Comparison of ENCODE assay signal across 9 mouse cellular contexts in genomic region chr1:20940151-20940550, GRCm38 (mm10). TPM values are rescaled to one million over a fixed set of nuclear protein-coding genes. Genes with fewer than 3 reads are reported as not detected.
DNase-seq lines count a peak whose midpoint lies in the region; ATAC-seq and TF ChIP-seq lines count a peak whose summit lies in the region.
"Had no signal": no experiment of that assay in that cellular context is flagged by ENCODE, and none has a peak within 500 bp of the region (broad histone marks: within the 10 kb centered on the region; RNA-seq: fewer than 3 reads in every experiment).

No protein-coding gene starts in this region.

- 72% methylated on average over 16 of the region's 16 CpGs for WGBS in forebrain, embryonic 15.5 days
- WGBS in forebrain, postnatal 0 days, result 66% methylated on average over 16 of the region's 16 CpGs
- 45% methylated on average over 16 of the region's 16 CpGs for WGBS in liver, embryonic 11.5 days
- WGBS in stomach, embryonic 14.5 days, result 50% methylated on average over 16 of the region's 16 CpGs

- peak; percentile 51; the same call in 1 of the 2 replicates for ATAC-seq in forebrain, embryonic 15.5 days (replicated peaks)
- ATAC-seq in forebrain, postnatal 0 days, result no peak
- ATAC-seq in liver, embryonic 11.5 days (replicated peaks; ENCODE audit: low FRiP score), result no peak; the same call in 1 of the 2 replicates
- ATAC-seq in stomach, embryonic 14.5 days (ENCODE audit: insufficient number of reproducible peaks, insufficient read depth, low FRiP score, low read depth), result peak; percentile 80; the same call in 1 of the 2 replicates

- H3K36me3 ChIP-seq in forebrain, embryonic 15.5 days, result 0 out of 2 replicates have a peak, but pooled peaks cover 2% of the 10 kb centered on the region
- peaks cover 5% of the 10 kb centered on the region for H3K36me3 ChIP-seq in forebrain, postnatal 0 days (ENCODE audit: insufficient read depth)
- H3K36me3 ChIP-seq in liver, embryonic 11.5 days (ENCODE audit: control insufficient read depth, insufficient read depth, low read length), result no peaks in the 10 kb centered on the region
- H3K36me3 ChIP-seq in stomach, embryonic 14.5 days (ENCODE audit: control insufficient read depth, insufficient read depth, low read length), result no peaks in the 10 kb centered on the region

- no peaks in the 10 kb centered on the region for H3K27me3 ChIP-seq in forebrain, embryonic 15.5 days
- H3K27me3 ChIP-seq in forebrain, postnatal 0 days (ENCODE audit: insufficient read depth, low read length), result no peaks in the 10 kb centered on the region
- no peaks in the 10 kb centered on the region for H3K27me3 ChIP-seq in liver, embryonic 11.5 days (replicated peaks; ENCODE audit: control insufficient read depth, insufficient read depth, low read length)
- no peaks in the 10 kb centered on the region for H3K27me3 ChIP-seq in stomach, embryonic 14.5 days (ENCODE audit: control insufficient read depth, insufficient read depth, low read length)
- H3K27me3 ChIP-seq: megakaryocyte, embryonic 14.5 days had no signal

- intact Hi-C loops in heart, postnatal 10 days (cut with DNase I), result loop anchor here (2.0 kb wide), 1 partner anchor 279 kb away; the partner anchor contains the start of gene Tmem14a

- no peak overlapping the region for H3K4me3 ChIP-seq in forebrain, embryonic 15.5 days
- no peak overlapping the region for H3K4me3 ChIP-seq in forebrain, postnatal 0 days (ENCODE audit: low read depth, low read length)
- H3K4me3 ChIP-seq in liver, embryonic 11.5 days (ENCODE audit: low read depth, low read length), result no peak overlapping the region
- no peak overlapping the region for H3K4me3 ChIP-seq in stomach, embryonic 14.5 days (ENCODE audit: low read depth, low read length)
- H3K4me3 ChIP-seq: megakaryocyte, embryonic 14.5 days had no signal

- no peak overlapping the region for H3K4me2 ChIP-seq in forebrain, embryonic 15.5 days (replicated peaks)
- H3K4me2 ChIP-seq in forebrain, postnatal 0 days (ENCODE audit: low read depth), result no peak overlapping the region
- peak overlapping the region; percentile 28 for H3K4me2 ChIP-seq in liver, embryonic 11.5 days
- H3K4me2 ChIP-seq in stomach, embryonic 14.5 days (replicated peaks; ENCODE audit: low read depth, low read length), result 0 out of 2 replicates have a peak overlapping the region, but pooled peaks have one; percentile 7

- H3K9me3 ChIP-seq in forebrain, embryonic 15.5 days, result no peaks in the 10 kb centered on the region
- H3K9me3 ChIP-seq in forebrain, postnatal 0 days (ENCODE audit: low read length), result no peaks in the 10 kb centered on the region
- H3K9me3 ChIP-seq in liver, embryonic 11.5 days (ENCODE audit: control insufficient read depth, low read length), result no peaks in the 10 kb centered on the region
- no peaks in the 10 kb centered on the region for H3K9me3 ChIP-seq in stomach, embryonic 14.5 days (ENCODE audit: control insufficient read depth, low read depth, low read length)

- H3K9ac ChIP-seq in forebrain, embryonic 15.5 days (replicated peaks), result no peak overlapping the region
- H3K9ac ChIP-seq in forebrain, postnatal 0 days, result no peak overlapping the region
- no peak overlapping the region for H3K9ac ChIP-seq in liver, embryonic 11.5 days (ENCODE audit: low read depth, low read length)
- no peak overlapping the region for H3K9ac ChIP-seq in stomach, embryonic 14.5 days (replicated peaks; ENCODE audit: low read depth, low read length)

- TF ChIP-seq CTCF in forebrain, postnatal 0 days (IDR thresholded peaks at IDR 0.05; ENCODE audit: low read depth), result no peak

- H3K4me1 ChIP-seq in forebrain, embryonic 15.5 days, result no peaks in the 10 kb centered on the region
- 0 out of 2 replicates have a peak, but pooled peaks cover 6% of the 10 kb centered on the region for H3K4me1 ChIP-seq in forebrain, postnatal 0 days (ENCODE audit: insufficient read depth)
- no peaks in the 10 kb centered on the region for H3K4me1 ChIP-seq in liver, embryonic 11.5 days (replicated peaks; ENCODE audit: control insufficient read depth, insufficient read depth, low read length)
- no peaks in the 10 kb centered on the region for H3K4me1 ChIP-seq in stomach, embryonic 14.5 days (ENCODE audit: control insufficient read depth, insufficient read depth, low read length)

- no peak for DNase-seq in forebrain, postnatal 0 days
- DNase-seq in ZHBTc4 (ENCODE audit: low read depth, low spot score), result peak; percentile 49
- DNase-seq in heart, postnatal 10 days, result peak; percentile 56 to 60
- no peak for DNase-seq in liver, embryonic 11.5 days (ENCODE audit: low spot score)
- no peak for DNase-seq in right cerebral cortex, postnatal 36 days (ENCODE audit: low spot score in 2 of 2)
- DNase-seq in c-Kit-positive CD71-positive TER-119-positive erythroid progenitor cells, embryonic 14.5 days (ENCODE audit: low spot score), result no peak

- no peak overlapping the region for H3K27ac ChIP-seq in forebrain, embryonic 15.5 days (replicated peaks)
- no peak overlapping the region for H3K27ac ChIP-seq in forebrain, postnatal 0 days (ENCODE audit: low read depth, low read length)
- no peak overlapping the region for H3K27ac ChIP-seq in liver, embryonic 11.5 days (ENCODE audit: low read depth, low read length)
- H3K27ac ChIP-seq in stomach, embryonic 14.5 days (ENCODE audit: low read length), result no peak overlapping the region

RNA-seq across cellular contexts. Expression of gene Efhc1, which starts 11.3 kb away (rescaled TPM):
- 1.3 and 2.0 TPM in 2 replicates for polyA plus RNA-seq in forebrain, embryonic 15.5 days (2015; fragmentation: Nextera tagmentation; extraction: Ambion mirVana)
- total RNA-seq in forebrain, postnatal 0 days (2014; rRNA removed), result 3.0 and 7.6 TPM in 2 replicates
- 2.2 and 3.1 TPM in 2 replicates for polyA plus RNA-seq in forebrain, postnatal 0 days (2015; fragmentation: Nextera tagmentation; extraction: Ambion mirVana)
- 1 to 10 TPM; 1.0 to 1.2 TPM for total RNA-seq in heart, postnatal 10 days (2021)
- 0.58 and 1.2 TPM in 2 replicates for polyA plus RNA-seq in liver, embryonic 11.5 days (2014; fragmentation: Nextera tagmentation; extraction: Ambion mirVana)
- polyA plus RNA-seq in stomach, embryonic 14.5 days (2014; fragmentation: Nextera tagmentation; extraction: Ambion mirVana), result 3.4 and 3.6 TPM in 2 replicates

RNA-seq across cellular contexts. Expression of gene Paqr8, which starts 49.7 kb away (rescaled TPM):
- 22.5 and 23.1 TPM in 2 replicates for polyA plus RNA-seq in forebrain, embryonic 15.5 days (2015; fragmentation: Nextera tagmentation; extraction: Ambion mirVana)
- total RNA-seq in forebrain, postnatal 0 days (2014; rRNA removed), result 45.5 and 55.9 TPM in 2 replicates
- polyA plus RNA-seq in forebrain, postnatal 0 days (2015; fragmentation: Nextera tagmentation; extraction: Ambion mirVana), result 14.9 and 25.8 TPM in 2 replicates
- 1 to 10 TPM; 2.6 to 2.9 TPM for total RNA-seq in heart, postnatal 10 days (2021)
- 1.4 and 1.9 TPM in 2 replicates for polyA plus RNA-seq in liver, embryonic 11.5 days (2014; fragmentation: Nextera tagmentation; extraction: Ambion mirVana)
- 14.7 and 16.9 TPM in 2 replicates for polyA plus RNA-seq in stomach, embryonic 14.5 days (2014; fragmentation: Nextera tagmentation; extraction: Ambion mirVana)

Comparison
In these comparisons a context has a peak if more than half of its experiments do, and no peak if none do; other contexts are left out.
1. ATAC-seq: peak in forebrain, embryonic 15.5 days (single experiment) and stomach, embryonic 14.5 days (single experiment); none in forebrain, postnatal 0 days (single experiment) and liver, embryonic 11.5 days (single experiment).
2. H3K4me2 ChIP-seq: peak in liver, embryonic 11.5 days (single experiment) and stomach, embryonic 14.5 days (single experiment); none in forebrain, embryonic 15.5 days (single experiment) and forebrain, postnatal 0 days (single experiment).
3. DNase-seq: peak in ZHBTc4 (single experiment) and heart, postnatal 10 days (2 of 2); none in forebrain, postnatal 0 days (single experiment), liver, embryonic 11.5 days (single experiment), right cerebral cortex, postnatal 36 days (0 of 2) and c-Kit-positive CD71-positive TER-119-positive erythroid progenitor cells, embryonic 14.5 days (single experiment).